Mouse (Mus musculus) layer of hippocampus, adult 9-10 months (tissue): ENCODE measurements around the gene Gm13285.
A peak's percentile ranks its signal among the peaks of the same experiment; 100 is the strongest.
"Not testable (repeated sequence)": the region's sequence is repeated elsewhere in the genome, so short reads cannot be mapped to it uniquely, and the experiment has no call there.

Experiments used
- DNase-seq: peaks from one replicate; pipeline ENCODE4 v3.0.0; 2022; ENCODE audit warnings: low spot score

Gm13285 gene

GRCm38 (mm10) chr4:88799365-88799764 is at the start of gene Gm13285:
TSS of gene Gm13285 (plus strand) at chr4:88799665.
- not testable (repeated sequence) for DNase-seq

- DNase-seq: no peak
Observed at GRCm38 (mm10) chr4:88749926-88750325, 49.5 kb upstream of the Gm13285 start.

- DNase-seq: peak; percentile 27
Observed at GRCm38 (mm10) chr4:88754818-88755340, 44.6 kb upstream of the Gm13285 start, which contains the start of gene Gm13271. TSS of gene Gm13271 (plus strand) at chr4:88754868.

- not testable (repeated sequence) for DNase-seq
Observed at GRCm38 (mm10) chr4:88756581-88757513, 42.6 kb upstream of the Gm13285 start.

- peak; percentile 93 for DNase-seq
Observed at GRCm38 (mm10) chr4:88757628-88758031, 41.8 kb upstream of the Gm13285 start.

- DNase-seq: not testable (repeated sequence)
Observed at GRCm38 (mm10) chr4:88758751-88759150, 40.7 kb upstream of the Gm13285 start.

- not testable (repeated sequence) for DNase-seq
Observed at GRCm38 (mm10) chr4:88759610-88760268, 39.7 kb upstream of the Gm13285 start, which contains the start of gene Gm13283. TSS of gene Gm13283 (plus strand) at chr4:88760119.

- DNase-seq: peak; percentile 13
Observed at GRCm38 (mm10) chr4:88760431-88760830, 39.0 kb upstream of the Gm13285 start.

GRCm38 (mm10) chr4:88761776-88762175 is 37.7 kb upstream of the Gm13285 start:
- peak; percentile 55 for DNase-seq

- DNase-seq: not testable (repeated sequence)
Observed at GRCm38 (mm10) chr4:88762341-88762740, 37.1 kb upstream of the Gm13285 start.

GRCm38 (mm10) chr4:88763384-88764018 is 36.0 kb upstream of the Gm13285 start:
- DNase-seq: not testable (repeated sequence)

GRCm38 (mm10) chr4:88773534-88773933 is 25.9 kb upstream of the Gm13285 start, which contains the start of gene Gm13290:
TSS of gene Gm13290 (plus strand) at chr4:88773834.
- DNase-seq: not testable (repeated sequence)

GRCm38 (mm10) chr4:88776622-88777021 is 22.8 kb upstream of the Gm13285 start, which contains the start of gene Gm13289:
TSS of gene Gm13289 (plus strand) at chr4:88776922.
- not testable (repeated sequence) for DNase-seq

GRCm38 (mm10) chr4:88779550-88779949 is 19.9 kb upstream of the Gm13285 start, which contains the start of gene Gm13272:
TSS of gene Gm13272 (plus strand) at chr4:88779850.
- not testable (repeated sequence) for DNase-seq

GRCm38 (mm10) chr4:88780320-88780719 is 19.1 kb upstream of the Gm13285 start:
- not testable (repeated sequence) for DNase-seq

- DNase-seq: not testable (repeated sequence)
Observed at GRCm38 (mm10) chr4:88781831-88782230, 17.6 kb upstream of the Gm13285 start, which contains the start of gene Ifnz. TSS of gene Ifnz (plus strand) at chr4:88782131.

GRCm38 (mm10) chr4:88782335-88782734 is 17.1 kb upstream of the Gm13285 start:
- DNase-seq: not testable (repeated sequence)

GRCm38 (mm10) chr4:88785409-88785808 is 14.1 kb upstream of the Gm13285 start, which contains the start of gene Gm13276:
TSS of gene Gm13276 (plus strand) at chr4:88785709.
- not testable (repeated sequence) for DNase-seq

- DNase-seq: peak; percentile 58
Observed at GRCm38 (mm10) chr4:88788402-88788801, 11.1 kb upstream of the Gm13285 start, which contains the start of gene Gm13277. TSS of gene Gm13277 (plus strand) at chr4:88788632.

- DNase-seq: not testable (repeated sequence)
Observed at GRCm38 (mm10) chr4:88791250-88791649, 8.2 kb upstream of the Gm13285 start, which contains the start of gene Gm13278. TSS of gene Gm13278 (plus strand) at chr4:88791550.
